Mouse (Mus musculus): ENCODE data around the gene Fhad1.
A peak's percentile ranks its signal among the peaks of the same experiment; 100 is the strongest.
"Not testable (repeated sequence)": the region's sequence is repeated elsewhere in the genome, so short reads cannot be mapped to it uniquely, and the experiment has no call there.

Gene Fhad1

GRCm38 (mm10) chr4:142014659-142015608 lies at the start of gene Fhad1:
TSS of gene Fhad1 (minus strand) at chr4:142015082.
- DNase-seq (ENCODE audit: low spot score in 2 of 2), result peak; percentile 57 to 62

DNA sequence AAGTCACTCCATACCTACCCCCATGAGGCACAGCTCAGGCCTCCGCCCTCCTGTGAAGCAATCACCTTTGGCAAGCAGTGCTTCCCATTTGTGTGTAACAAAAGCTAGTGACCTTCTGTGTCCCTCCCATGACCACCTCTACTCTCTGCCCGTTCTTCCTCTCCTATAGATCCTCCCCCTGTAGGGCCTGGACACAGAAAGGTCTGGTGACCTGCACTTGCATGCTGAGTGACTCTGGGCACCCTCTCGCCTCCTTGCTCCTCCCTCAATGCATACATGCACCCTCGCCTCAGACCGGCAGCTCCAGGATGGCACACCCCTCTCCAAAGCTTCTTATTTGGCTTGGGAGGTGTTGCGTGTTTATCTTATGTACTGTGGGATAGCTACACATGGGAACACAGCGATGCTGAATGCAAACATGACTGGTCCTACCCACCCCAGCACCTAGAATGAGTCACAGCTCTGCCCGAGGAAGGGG lies 48.2 kb upstream of the Fhad1 start:
- DNase-seq (ENCODE audit: low spot score in 2 of 2), result no peak

DNA sequence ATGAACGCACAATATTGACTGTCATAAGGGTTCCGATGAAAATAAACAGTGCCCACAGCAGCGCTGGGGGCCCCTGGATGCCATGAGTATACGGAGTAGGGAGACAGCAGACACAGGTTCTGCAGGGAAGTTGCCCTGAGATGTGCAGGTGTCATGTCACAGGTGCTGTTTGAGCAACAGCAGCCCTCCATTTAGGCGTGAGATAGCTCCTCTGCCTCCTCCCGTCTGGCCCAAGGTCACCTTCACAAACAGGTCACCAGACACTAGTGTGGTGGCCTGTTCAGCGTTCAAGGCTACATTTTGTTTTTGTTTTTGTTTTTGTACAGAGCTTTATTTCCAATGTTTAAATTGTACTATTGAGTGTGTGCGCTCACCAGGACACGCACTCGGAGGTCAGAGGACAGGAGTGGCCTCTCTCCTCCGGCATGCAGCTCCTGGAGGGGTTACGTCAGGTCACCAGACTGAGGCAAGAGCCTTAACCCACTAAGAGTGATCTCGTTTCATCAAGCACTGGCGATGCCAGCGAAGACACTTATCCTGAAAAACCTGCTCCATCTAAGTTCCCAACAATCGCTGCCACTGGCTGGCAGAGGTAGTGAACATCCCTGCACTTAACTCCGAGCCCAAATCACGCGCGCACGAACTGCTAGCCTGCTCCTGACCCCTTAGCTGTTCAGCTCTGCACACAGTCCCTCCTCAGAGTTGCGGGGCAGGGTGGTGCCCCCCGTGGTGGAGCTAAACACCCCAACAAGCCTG lies 46.8 kb upstream of the Fhad1 start:
- DNase-seq (ENCODE audit: low spot score in 2 of 2), result no peak

DNA sequence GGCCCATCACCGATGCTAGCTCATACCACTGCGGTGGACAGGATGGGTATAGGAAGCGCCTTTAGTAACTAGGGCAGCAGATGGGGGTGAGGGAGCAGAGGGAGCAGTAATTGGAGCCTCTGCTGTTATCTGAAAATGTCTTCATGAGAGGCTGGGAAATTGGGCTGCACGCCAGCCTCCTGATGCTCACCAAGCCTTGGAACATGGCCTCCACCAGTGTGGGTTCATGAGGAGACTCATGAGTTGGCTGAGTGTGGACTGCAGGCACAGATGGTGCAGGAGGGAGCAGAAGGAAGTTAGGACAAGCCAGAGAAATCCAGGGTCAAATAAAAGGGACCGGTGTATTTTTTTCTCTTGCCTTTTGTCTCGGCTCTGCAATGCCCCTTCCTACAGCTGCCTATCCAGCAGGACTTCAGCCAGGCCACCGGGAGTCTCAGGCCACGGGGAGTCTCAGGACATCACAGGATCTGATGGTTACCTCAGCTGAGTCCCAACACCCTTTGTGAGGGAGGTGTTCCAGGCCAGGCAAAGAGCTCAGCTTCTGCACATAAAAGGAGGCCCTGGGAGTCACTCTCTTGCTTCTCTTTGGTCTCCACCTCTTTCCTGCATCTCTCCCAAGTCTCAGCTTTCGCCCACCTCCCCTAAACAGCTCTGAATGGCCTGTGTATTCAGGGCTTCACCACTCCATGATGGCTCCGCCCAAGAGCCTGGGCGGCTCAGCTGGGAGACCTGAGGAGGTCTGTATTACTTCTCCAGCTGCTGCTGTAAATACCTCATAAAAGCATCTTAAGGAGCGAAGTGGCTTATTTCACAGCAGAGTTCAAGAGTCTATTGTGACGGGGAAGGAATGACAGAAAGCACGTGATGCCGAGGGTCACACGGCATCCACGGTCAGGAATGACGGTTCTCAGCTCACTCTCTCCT lies 45.8 kb upstream of the Fhad1 start:
- DNase-seq (ENCODE audit: low spot score in 2 of 2), result no peak

DNA sequence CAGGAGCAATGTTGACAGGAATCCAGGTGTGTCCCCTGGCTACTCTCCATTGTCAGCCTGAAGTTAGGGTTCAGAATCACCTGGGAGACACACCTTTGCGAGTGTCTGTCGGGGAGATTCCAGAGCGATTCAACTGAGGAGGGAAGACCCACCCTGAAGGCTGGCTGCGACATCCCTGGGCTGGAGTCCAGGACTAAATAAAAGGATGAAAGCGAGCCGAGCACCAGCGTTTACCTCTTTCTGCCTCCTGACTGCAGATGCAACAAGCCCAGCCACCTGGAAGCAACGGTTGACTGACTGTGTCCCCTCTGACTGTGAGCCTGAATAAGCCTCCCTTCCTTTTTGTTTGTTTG lies 44.9 kb upstream of the Fhad1 start:
- no peak for DNase-seq (ENCODE audit: low spot score in 2 of 2)

DNA sequence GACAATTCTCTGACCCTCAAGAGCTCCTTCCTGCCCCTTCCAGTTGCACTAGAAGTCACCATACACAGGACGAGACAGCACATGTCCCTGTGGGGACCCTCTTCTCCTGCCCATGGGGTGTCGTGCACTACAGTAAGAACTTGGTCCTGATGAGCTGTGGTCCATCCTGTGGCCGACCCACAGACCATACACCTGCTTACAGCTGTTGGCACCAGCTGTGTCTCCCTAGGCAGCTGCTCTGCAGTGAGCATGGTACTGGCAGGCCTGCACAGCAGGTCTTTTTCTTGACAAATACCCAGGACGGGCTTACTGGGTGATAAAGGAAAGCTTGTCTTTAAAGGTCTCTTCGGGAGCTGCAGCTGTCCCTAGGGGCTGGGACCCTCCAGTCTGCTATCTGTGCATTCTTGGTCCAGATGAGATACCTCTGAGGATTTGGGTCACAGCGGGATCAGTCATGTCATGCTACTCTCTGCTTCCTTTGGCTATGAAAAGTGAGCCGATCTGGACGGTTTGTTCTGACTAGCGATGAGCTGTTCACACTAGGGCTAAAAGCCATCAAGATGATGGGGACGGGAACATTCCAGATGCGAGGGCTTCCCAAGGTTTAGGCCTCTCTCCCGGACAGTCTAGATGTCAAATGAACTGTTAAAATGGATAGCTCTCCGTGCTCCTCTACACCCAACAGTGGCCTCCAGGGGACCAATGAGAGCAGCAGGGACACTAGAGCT lies 44.4 kb upstream of the Fhad1 start:
- DNase-seq (ENCODE audit: low spot score in 2 of 2), result no peak

- no peak for DNase-seq (ENCODE audit: low spot score in 2 of 2)
Observed at GRCm38 (mm10) chr4:142057529-142058216, 42.8 kb upstream of the Fhad1 start.

- DNase-seq (ENCODE audit: low spot score in 2 of 2), result no peak
Observed at GRCm38 (mm10) chr4:142055600-142055999, 40.7 kb upstream of the Fhad1 start.

- no peak for DNase-seq (ENCODE audit: low spot score in 2 of 2)
Observed at GRCm38 (mm10) chr4:142054580-142054979, 39.7 kb upstream of the Fhad1 start.

DNA sequence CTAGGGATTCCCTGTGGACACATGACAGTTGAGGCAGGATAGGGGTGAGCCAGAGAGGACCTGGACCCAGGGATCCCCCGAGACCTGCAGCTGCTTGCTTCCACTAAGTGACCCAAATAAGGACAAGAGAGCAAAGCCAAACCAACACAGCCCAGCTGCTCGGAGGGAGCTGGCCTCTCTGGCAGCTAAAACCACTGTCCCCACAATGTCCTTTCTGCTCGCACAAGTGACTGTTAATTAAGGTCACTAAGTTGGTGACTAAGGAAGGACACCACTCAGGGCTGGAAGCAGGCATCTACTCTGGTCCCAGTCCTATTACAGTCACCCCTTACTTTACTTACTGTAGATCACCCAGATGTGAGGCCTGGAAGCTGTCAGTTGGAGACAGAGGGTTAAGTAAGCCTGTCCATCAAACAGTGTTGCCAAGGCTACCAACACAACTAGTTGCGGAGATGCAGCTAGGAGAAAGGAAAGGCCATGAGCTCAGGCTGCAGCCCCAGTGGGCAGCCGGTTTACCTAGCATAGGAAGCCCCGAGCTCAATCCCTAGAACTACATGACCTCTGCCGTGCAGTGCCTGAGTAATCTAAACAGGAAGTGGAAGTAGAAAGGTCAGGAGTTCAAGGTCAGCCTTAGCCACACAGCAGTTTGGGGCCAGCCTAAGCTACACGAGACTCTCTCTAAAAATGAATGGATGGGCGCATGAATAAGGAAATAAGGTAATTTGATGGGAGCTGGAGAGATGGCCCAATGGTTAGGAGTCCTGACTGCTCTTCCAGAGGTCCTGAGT lies 39.0 kb upstream of the Fhad1 start:
- DNase-seq (ENCODE audit: low spot score in 2 of 2), result no peak

GRCm38 (mm10) chr4:142053261-142053660 lies 38.4 kb upstream of the Fhad1 start:
- no peak for DNase-seq (ENCODE audit: low spot score in 2 of 2)

DNA sequence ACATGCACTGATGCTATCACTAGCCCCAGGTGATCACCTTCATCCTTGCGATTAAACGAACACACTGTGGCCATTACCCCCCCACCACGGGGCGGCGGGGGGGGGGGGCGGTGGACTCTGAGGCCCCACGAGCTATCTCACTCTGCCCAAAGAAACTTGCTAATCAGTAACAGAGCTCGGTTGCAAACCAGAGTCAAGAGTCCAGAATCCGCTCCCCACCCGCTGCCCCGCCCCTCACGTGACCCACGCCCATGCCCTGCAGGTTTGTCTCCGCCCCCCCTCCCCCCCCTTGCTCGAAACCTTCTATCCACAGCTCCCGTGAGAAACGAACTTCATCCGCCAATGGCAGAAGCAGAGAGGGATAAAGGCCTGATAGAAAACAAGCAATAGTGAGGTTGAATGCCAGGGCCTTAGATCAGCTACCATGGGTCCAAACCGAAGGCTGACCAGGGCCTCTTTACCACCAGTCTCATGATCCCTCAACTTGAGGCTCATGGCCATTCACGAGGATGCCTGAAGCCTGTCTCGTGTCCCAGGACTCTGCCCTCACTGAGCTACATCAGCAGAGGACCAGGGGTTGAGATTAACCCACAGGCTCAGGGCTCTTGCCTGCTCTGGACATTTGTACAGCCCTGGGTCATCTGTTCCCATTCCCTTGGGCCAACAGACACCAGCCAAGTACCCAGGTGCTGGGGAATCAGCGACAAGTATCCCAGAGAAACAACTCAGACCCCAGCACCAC lies 37.7 kb upstream of the Fhad1 start:
- DNase-seq (ENCODE audit: low spot score in 2 of 2), result no peak

GRCm38 (mm10) chr4:142051883-142052282 lies 37.0 kb upstream of the Fhad1 start:
- not testable (repeated sequence) for DNase-seq (ENCODE audit: low spot score in 2 of 2)

DNA sequence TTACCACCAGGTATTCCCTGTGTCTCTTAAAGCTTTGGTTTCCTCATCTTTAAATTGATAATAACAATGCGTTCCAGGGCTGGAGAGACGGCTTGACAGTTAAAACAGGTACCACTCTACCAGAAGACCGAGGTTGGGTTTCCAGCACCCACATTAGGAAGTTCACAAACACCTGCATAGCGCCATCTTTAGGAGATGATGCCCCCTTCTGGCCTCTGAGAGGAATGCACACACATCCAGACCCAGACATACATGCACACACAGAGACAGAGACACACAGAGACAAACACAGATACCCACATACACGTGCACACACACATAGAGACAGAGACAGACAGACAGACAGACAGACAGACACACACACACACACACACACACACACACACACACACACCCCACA lies 35.1 kb upstream of the Fhad1 start:
- DNase-seq (ENCODE audit: low spot score in 2 of 2), result no peak

- no peak for DNase-seq (ENCODE audit: low spot score in 2 of 2)
Observed at GRCm38 (mm10) chr4:142048391-142048790, 33.5 kb upstream of the Fhad1 start.

DNA sequence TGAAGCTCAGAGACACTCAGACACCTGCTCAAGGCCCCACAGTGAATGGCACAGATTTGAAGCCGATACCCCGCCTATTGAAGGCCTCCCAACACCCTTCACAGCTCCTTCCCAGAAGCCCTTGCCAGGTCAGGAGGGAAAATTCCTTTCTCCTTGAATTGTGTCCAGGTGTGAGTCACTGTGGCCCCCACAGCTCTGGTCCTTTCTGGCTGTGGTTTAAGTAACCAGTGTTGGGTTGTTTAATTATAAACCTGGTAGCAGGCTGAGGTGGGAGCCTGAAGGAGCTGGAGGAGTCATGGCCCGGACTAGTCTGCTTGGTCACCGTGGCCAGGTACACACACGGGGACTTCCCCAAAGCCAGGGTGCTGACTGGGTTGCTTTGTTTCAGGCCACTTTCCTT lies 32.1 kb upstream of the Fhad1 start:
- DNase-seq (ENCODE audit: low spot score in 2 of 2), result no peak

DNA sequence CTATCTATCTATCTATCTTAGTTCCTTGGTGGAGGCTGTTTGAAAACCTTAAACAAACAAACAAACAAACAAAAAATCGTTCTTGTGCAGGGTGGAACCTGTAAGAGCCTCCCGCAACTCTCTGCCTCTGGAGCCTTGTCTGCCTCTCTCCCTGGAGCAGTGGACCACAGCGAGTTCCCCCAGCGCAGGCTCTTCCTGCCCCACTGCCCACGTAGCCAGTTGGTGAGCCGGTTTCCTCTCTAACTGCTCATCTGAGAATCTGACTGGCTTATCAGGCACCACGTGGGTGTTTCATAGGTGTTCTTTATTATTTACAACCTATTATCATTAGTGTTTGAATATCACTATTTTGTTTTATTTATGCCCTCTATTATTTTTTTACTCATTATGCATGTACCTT lies 31.6 kb upstream of the Fhad1 start:
- no peak for DNase-seq (ENCODE audit: low spot score in 2 of 2)

GRCm38 (mm10) chr4:142045595-142046163 lies 30.8 kb upstream of the Fhad1 start:
- no peak for DNase-seq (ENCODE audit: low spot score in 2 of 2)

- no peak for DNase-seq (ENCODE audit: low spot score in 2 of 2)
Observed at GRCm38 (mm10) chr4:142044452-142044851, 29.6 kb upstream of the Fhad1 start.
